Mouse (Mus musculus) CD4-positive, CD25-positive, alpha-beta regulatory T cell, adult 4 months (primary cell): Measurements from ENCODE around the gene Gm5065. TPM values are rescaled to one million over a fixed set of nuclear protein-coding genes. Genes with fewer than 3 reads are reported as not detected.

Experiments
- ATAC-seq: one replicate; pipeline ENCODE4 v1.8.0; 2017
- polyA plus RNA-seq, 2 experiments: library from polyadenylated mRNA; unstranded; fragments of 100-300 nt; shearing (Covaris generic); gene quantifications; one replicate each; pipeline ENCODE4 v1.2.1; 2017

The Gm5065 gene
- not detected for polyA plus RNA-seq

DNA sequence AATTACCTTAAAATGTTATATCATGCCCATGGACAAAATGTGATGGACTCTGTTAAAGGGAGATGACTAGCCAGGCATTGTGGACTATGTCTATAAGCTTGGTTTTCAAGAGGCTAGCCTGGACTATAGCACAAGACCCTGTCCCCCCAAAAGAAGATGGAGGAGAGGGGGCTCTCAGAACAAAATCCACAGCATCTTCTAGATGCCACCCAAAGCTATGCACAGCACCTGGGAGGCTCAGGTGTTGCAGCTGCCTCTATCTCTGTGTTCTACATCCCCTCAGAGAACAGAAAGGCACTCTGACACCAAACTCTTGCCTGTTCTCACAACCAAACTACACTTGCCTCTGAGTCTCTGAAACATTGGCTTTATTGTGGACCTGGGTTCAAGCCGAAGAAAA lies at the start of gene Gm5065:
Gene Gm5065, plus strand, starts transcription at position 301 of the 400 bp plus-strand sequence.
- no peak for ATAC-seq

DNA sequence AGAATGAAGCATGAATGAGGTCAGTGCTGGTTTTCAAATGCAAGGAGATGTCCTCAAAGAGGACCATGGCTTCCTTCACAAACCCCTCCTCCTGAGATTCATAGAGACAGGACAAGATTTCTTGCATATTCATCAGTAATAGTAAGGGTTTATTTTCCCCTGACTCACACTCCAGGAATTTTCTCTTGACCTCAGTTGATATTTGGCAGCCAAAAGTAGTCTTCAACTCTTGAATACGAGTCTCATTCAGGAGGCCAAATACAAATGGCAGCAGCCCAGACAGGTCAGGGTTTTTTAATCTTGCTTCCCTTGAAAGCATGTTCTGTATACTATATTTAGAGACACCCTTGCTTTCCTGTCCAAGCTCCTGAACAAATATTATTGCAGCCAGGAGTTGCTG lies 22.8 kb upstream of the Gm5065 start:
- no peak for ATAC-seq

DNA sequence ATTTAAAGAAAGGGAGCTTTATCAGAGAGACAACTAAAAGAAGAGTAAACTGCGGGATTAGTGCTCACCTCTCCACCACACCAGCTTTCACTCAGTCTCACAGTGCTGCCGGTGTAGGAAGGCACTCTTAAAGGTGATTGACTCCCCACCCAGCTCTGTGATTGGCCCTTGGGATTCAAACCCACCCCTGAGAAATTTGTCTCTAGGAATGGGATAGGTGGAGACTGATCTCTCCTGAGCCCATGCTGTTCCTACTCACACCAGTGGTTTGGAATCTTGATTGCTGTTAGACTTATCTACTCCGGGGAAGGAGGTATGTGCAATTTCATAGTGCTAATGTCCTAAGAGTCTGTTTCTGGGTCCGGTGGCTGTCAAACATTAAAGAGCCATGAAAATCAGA lies 598 bp downstream of the Gm5065 start, which contains the start of gene Nlrp2:
Gene Nlrp2, minus strand, starts transcription at position 101 of the 400 bp plus-strand sequence.
- ATAC-seq: no peak

DNA sequence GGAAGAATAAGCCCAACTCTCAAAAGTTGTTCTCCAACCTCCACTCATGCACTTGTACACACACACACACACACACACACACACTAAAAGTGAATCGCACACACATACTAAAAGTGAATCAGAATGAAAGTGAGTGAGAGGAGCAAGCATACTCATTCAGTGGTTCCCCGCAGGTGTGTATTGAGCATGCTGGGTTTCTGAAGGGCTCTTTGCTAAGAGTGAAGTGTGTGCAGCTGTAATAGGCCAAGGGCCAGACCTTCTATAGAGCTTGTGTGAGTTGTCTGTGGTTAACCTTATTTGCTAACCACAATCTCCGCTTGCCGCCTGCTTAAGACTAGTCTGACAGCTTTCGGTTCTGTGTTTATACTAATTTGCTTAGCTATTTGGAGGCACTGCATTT lies 13.3 kb downstream of the Gm5065 start:
- ATAC-seq: peak; percentile 43

DNA sequence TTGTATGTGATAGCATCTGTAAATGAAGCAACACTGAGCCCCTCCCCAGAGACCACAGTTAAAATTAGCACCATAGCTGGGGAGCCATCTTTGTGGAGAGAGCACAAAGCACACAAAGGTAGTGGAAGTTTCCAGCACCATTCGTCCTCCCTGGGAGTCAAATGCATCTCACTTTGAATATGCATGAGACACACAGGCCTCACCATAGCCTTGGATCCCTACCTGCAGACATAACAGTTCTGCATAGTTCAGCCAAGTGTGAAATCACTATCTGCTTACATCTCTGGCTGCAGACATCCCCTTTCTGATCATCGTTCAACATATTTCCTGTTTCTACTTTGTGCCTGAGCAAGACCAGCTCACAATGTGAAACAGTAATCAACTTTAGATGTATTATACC lies 16.4 kb downstream of the Gm5065 start:
- ATAC-seq: no peak

DNA sequence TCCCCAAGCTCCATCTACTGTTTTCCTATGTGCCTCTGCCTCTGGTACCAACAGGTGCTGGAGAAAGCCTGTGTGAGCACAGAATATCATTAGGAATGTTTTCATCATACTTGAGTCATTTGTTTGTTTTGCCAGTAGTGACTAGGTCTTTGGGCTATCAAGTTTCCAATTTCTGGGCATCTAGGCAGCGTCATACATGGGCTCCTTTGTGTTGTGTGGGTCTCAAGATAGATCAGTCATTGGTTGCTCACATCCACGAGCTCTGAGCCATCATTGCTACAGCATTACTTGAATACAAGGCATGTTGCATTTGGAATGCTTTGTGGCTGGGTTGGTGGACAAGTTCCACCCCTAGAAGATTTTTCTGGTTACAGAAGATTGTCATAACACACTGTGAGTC lies 55.9 kb downstream of the Gm5065 start:
- no peak for ATAC-seq

Other genes with a start within 250 kb of the Gm5065 start
- gene Rfpl4, start 233.6 kb upstream of the Gm5065 start, polyA plus RNA-seq: under 1 TPM in 1 of 2 experiments, not detected in 1; 0.51 TPM
- under 1 TPM in 1 of 2 experiments, not detected in 1; 0.44 TPM for gene Rasl2-9, start 224.6 kb upstream of the Gm5065 start, polyA plus RNA-seq
- under 1 TPM in 1 of 2 experiments, not detected in 1; 0.08 TPM for gene Vmn1r55, start 200.9 kb upstream of the Gm5065 start, polyA plus RNA-seq
- not detected for gene Vmn1r56, start 153.8 kb upstream of the Gm5065 start, polyA plus RNA-seq
- not detected for gene Vmn1r57, start 132.0 kb upstream of the Gm5065 start, polyA plus RNA-seq
- gene Nlrp2, start 498 bp downstream of the Gm5065 start, polyA plus RNA-seq: not detected
- under 1 TPM in 1 of 2 experiments, not detected in 1; 0.11 TPM for gene Vmn1r58, start 62.9 kb downstream of the Gm5065 start, polyA plus RNA-seq
- under 1 TPM in 1 of 2 experiments, not detected in 1; 0.42 TPM for gene Vmn1r59, start 106.2 kb downstream of the Gm5065 start, polyA plus RNA-seq
- not detected for gene Vmn2r28, start 143.4 kb downstream of the Gm5065 start, polyA plus RNA-seq
- under 1 TPM in 1 of 2 experiments, not detected in 1; 0.07 TPM for gene Vmn1r60, start 196.8 kb downstream of the Gm5065 start, polyA plus RNA-seq